Mouse (Mus musculus) intestine, postnatal 0 days (tissue): ENCODE measurements at regions not wholly inside any gene's neighbourhood (a gene's known extent, or its start where the extent isn't known, plus 50 kb on each side); places are given as distances from the start of the nearest gene placed in this dataset.
"Not testable (repeated sequence)": the region's sequence is repeated elsewhere in the genome, so short reads cannot be mapped to it uniquely, and the experiment has no call there.

ENCODE experiments used
- ATAC-seq: fragments of 200-750 bp; cut with Nextera tagmentation; 2 replicates; pipeline ENCODE4 v1.8.0; 2017; ENCODE audit warnings: mild to moderate bottlenecking, moderate TSS enrichment, moderate library complexity
- H3K27ac ChIP-seq: fragments of 300-500 bp; sonication (generic); 2 replicates; pipeline ENCODE4 v1.5.1; 2014; ENCODE audit warnings: mild to moderate bottlenecking, low read depth, low read length, moderate library complexity
- H3K27me3 ChIP-seq: fragments of 300-500 bp; sonication (generic); replicated peaks from 2 replicates; pipeline ENCODE4 v1.6.1; 2014; ENCODE audit warnings: low read length, mixed read lengths; ENCODE audit not compliant: control insufficient read depth, insufficient read depth
- H3K36me3 ChIP-seq: fragments of 300-500 bp; sonication (generic); 2 replicates; pipeline ENCODE4 v1.6.1; 2014; ENCODE audit warnings: mild to moderate bottlenecking, moderate library complexity; ENCODE audit not compliant: control insufficient read depth, insufficient read depth
- H3K4me1 ChIP-seq: fragments of 300-500 bp; sonication (generic); replicated peaks from 2 replicates; pipeline ENCODE4 v1.6.1; 2014; ENCODE audit warnings: antibody characterized with exemption, low read length, mixed read lengths; ENCODE audit not compliant: control insufficient read depth, insufficient read depth
- H3K4me2 ChIP-seq: fragments of 300-500 bp; sonication (generic); replicated peaks from 2 replicates; pipeline ENCODE4 v1.6.1; 2014; ENCODE audit warnings: low read depth, mild to moderate bottlenecking, moderate library complexity
- H3K4me3 ChIP-seq: fragments of 300-500 bp; sonication (generic); 2 replicates; pipeline ENCODE4 v1.5.1; 2014; ENCODE audit warnings: low read depth, low read length
- H3K9ac ChIP-seq: fragments of 300-500 bp; sonication (generic); 2 replicates; pipeline ENCODE4 v1.6.1; 2014; ENCODE audit warnings: mild to moderate bottlenecking, low read depth, low read length
- H3K9me3 ChIP-seq: fragments of 300-500 bp; sonication (generic); 2 replicates; pipeline ENCODE4 v1.6.1; 2016; ENCODE audit warnings: mixed run types; ENCODE audit not compliant: control insufficient read depth
- CTCF ChIP-seq: sonication (generic); IDR thresholded peaks from 2 replicates; pipeline ENCODE4 v1.5.1; 2016; ENCODE audit warnings: low read depth, mild to moderate bottlenecking, control low read depth, antibody characterized with exemption, moderate library complexity
- WGBS: fragments of 180-500 bp; shearing (Covaris S2); extraction: QIAGEN DNeasy Blood & Tissue Kit; methylation state at CpG from one replicate; pipeline ENCODE4 v1.1.7; 2014; 5-methylcytosine and 5-hydroxymethylcytosine counted together

- H3K4me2 ChIP-seq, H3K9ac ChIP-seq, H3K27me3 ChIP-seq, H3K4me3 ChIP-seq, H3K4me1 ChIP-seq, H3K27ac ChIP-seq, ATAC-seq, H3K36me3 ChIP-seq, H3K9me3 ChIP-seq: not testable (repeated sequence)
- TF ChIP-seq CTCF = peak; percentile 28; the same call in 1 of the 2 replicates
- WGBS = 52% methylated on average over 5 of the region's 5 CpGs
Measured at GRCm38 (mm10) chr12:113701841-113702240, 158.1 kb downstream of the Adam6a start.

- H3K27me3 ChIP-seq, H3K9me3 ChIP-seq, H3K27ac ChIP-seq, ATAC-seq, H3K36me3 ChIP-seq, H3K4me3 ChIP-seq, H3K4me2 ChIP-seq, H3K4me1 ChIP-seq, H3K9ac ChIP-seq: not testable (repeated sequence)
- TF ChIP-seq CTCF = peak; percentile 51
- WGBS = 3% methylated on average over 1 of the region's 1 CpGs
Measured at GRCm38 (mm10) chr12:113716406-113716805, 172.7 kb downstream of the Adam6a start.

GRCm38 (mm10) chr12:113735847-113736246, 192.1 kb downstream of the Adam6a start:
- 57% methylated on average over 4 of the region's 4 CpGs for WGBS
- H3K27me3 ChIP-seq = no peaks in the 10 kb centered on the region
- H3K27ac ChIP-seq = no peak overlapping the region
- no peak overlapping the region for H3K4me3 ChIP-seq
- no peak overlapping the region for H3K4me2 ChIP-seq
- no peak overlapping the region for H3K9ac ChIP-seq
- no peaks in the 10 kb centered on the region for H3K4me1 ChIP-seq
- peak; percentile 59 for TF ChIP-seq CTCF
- no peak for ATAC-seq
- 0 out of 2 replicates have a peak, but pooled peaks cover 3% of the 10 kb centered on the region for H3K9me3 ChIP-seq
- H3K36me3 ChIP-seq = no peaks in the 10 kb centered on the region

DNA sequence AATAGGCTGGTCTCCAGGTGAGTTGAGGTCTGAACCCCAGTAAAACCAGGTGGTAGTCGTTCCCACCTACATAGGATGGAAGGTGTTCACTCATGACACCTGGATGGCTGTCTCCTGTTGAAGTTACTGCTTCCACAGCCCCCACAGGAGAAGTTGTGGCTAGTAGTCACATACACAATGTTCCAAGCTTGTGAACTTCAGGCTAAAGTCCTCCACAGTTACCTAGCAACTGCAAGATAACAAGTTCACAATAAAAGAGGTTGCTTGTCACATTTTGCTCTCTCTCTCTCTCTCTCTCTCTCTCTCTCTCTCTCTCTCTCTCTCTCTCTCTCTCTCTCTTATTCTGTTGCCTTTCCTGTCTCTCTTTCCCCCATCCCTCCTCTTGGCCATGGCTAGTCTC, 202.6 kb downstream of the Adam6a start:
- 39% methylated on average over 1 of the region's 1 CpGs for WGBS
- ATAC-seq = peak; percentile 60
- H3K4me1 ChIP-seq = no peaks in the 10 kb centered on the region

DNA sequence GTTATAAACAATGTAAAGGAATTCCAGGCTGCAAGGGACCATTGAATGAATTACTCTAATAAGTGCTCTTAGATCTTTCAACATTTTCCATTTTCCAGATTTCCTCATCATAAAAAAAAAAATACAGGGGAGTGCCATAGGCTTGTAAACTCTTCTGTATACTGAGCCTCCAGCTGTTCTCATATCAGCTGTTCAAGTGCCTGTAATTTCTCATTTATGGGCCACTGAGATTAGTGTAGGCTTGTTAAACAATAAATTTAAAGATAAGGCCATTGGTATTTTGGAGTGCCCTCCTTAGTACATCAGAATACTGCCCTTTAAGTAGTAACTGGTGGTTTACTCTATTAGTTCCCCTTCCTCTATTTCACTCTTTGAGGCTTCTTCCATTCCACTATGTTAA, 204.3 kb downstream of the Adam6a start:
- H3K4me3 ChIP-seq = no peak overlapping the region
- H3K4me2 ChIP-seq = no peak overlapping the region
- no peak overlapping the region for H3K27ac ChIP-seq
- H3K9me3 ChIP-seq = no peaks in the 10 kb centered on the region
- no peaks in the 10 kb centered on the region for H3K36me3 ChIP-seq
- no peaks in the 10 kb centered on the region for H3K27me3 ChIP-seq
- no peak for TF ChIP-seq CTCF
- no peak overlapping the region for H3K9ac ChIP-seq
- no peaks in the 10 kb centered on the region for H3K4me1 ChIP-seq
- ATAC-seq = peak; percentile 67

More for the DNA sequence above, 202.6 kb downstream of the Adam6a start:
- no peaks in the 10 kb centered on the region for H3K36me3 ChIP-seq
- no peaks in the 10 kb centered on the region for H3K9me3 ChIP-seq
- H3K9ac ChIP-seq = no peak overlapping the region
- no peak overlapping the region for H3K4me3 ChIP-seq
- no peak overlapping the region for H3K4me2 ChIP-seq
- no peak overlapping the region for H3K27ac ChIP-seq
- no peak for TF ChIP-seq CTCF
- no peaks in the 10 kb centered on the region for H3K27me3 ChIP-seq

- no peak overlapping the region for H3K9ac ChIP-seq
- 36% methylated on average over 1 of the region's 1 CpGs for WGBS
Measured at GRCm38 (mm10) chr12:113769587-113769986, 225.9 kb downstream of the Adam6a start.

GRCm38 (mm10) chr12:113795876-113796275, 252.2 kb downstream of the Adam6a start:
- H3K27me3 ChIP-seq, H3K9me3 ChIP-seq, H3K27ac ChIP-seq, H3K4me2 ChIP-seq, H3K4me3 ChIP-seq, H3K9ac ChIP-seq, H3K4me1 ChIP-seq, H3K36me3 ChIP-seq, ATAC-seq: not testable (repeated sequence)
- 0% methylated on average over 1 of the region's 1 CpGs for WGBS
- peak; percentile 61 for TF ChIP-seq CTCF

More at GRCm38 (mm10) chr12:113769587-113769986, 225.9 kb downstream of the Adam6a start:
- no peak for ATAC-seq
- TF ChIP-seq CTCF = peak; percentile 50
- Histone ChIP-seq H3K9me3 (no peaks in the 10 kb centered on the region), H3K27ac (no peak overlapping the region), H3K27me3 (no peaks in the 10 kb centered on the region), H3K36me3 (no peaks in the 10 kb centered on the region), H3K4me3 (no peak overlapping the region), H3K4me2 (no peak overlapping the region), H3K4me1 (no peaks in the 10 kb centered on the region)
